Mouse (Mus musculus) testis, adult 2 months (tissue): ENCODE results near the gene Prph.

ENCODE experiments used
- CTCF ChIP-seq: fragments of 200-500 bp; IDR thresholded peaks from 2 replicates; pipeline ENCODE4 v1.5.1; 2012; ENCODE audit warnings: low read depth, mild to moderate bottlenecking, inconsistent platforms, low read length, moderate library complexity; ENCODE audit not compliant: control insufficient read depth, insufficient read depth, insufficient replicate concordance
- POLR2A ChIP-seq: fragments of 200-500 bp; IDR thresholded peaks from 2 replicates; pipeline ENCODE4 v1.6.1; 2012; ENCODE audit warnings: low read depth, mild to moderate bottlenecking, inconsistent platforms, low read length, moderate library complexity; ENCODE audit not compliant: control insufficient read depth

- TF ChIP-seq CTCF (no peak), POLR2A (no peak)
These were observed 31.0 kb downstream of the Prph start for GRCm38 (mm10) chr15:99085997-99086396.
